Mouse (Mus musculus) forelimb bud, embryonic 11.5 days (tissue): ENCODE measurements around the gene Olfr596.
"Not testable (repeated sequence)": the region's sequence is repeated elsewhere in the genome, so short reads cannot be mapped to it uniquely, and the experiment has no call there.

Experiments
- DNase-seq: peaks from one replicate; pipeline ENCODE4 v3.0.0-alpha.2; 2012; ENCODE audit warnings: low read depth, low spot score

Gene Olfr596

DNA sequence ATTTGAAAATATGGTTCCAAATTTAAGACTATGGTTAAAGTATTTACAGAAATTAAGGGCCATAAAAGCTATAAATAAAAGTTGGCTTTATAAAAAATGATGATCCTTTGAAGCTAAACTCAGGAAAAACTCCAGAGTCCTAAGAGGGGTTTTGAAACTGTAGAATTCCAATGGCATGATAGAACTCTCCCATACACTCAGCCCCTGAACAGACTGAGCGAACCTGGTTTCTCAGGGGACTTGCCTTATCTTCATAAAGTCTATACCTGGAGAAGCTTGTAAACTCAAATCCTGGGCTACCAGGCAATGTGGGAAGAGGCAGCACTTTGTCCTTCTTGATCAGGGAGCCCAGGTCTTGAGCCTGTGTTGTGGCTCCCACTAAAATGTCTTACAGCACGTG is at the start of gene Olfr596:
Olfr596 (plus strand) TSS at position 301 of the 400 bp plus-strand sequence.
- DNase-seq = not testable (repeated sequence)

- DNase-seq = not testable (repeated sequence)
Observed at GRCm38 (mm10) chr7:103316015-103316414, 10.6 kb downstream of the Olfr596 start, which contains the start of gene Olfr597. Gene Olfr597, plus strand, starts transcription at chr7:103316315.

GRCm38 (mm10) chr7:103323268-103323667 is 17.8 kb downstream of the Olfr596 start, which contains the start of gene Olfr598:
Gene Olfr598, plus strand, starts transcription at chr7:103323568.
- no peak for DNase-seq

DNA sequence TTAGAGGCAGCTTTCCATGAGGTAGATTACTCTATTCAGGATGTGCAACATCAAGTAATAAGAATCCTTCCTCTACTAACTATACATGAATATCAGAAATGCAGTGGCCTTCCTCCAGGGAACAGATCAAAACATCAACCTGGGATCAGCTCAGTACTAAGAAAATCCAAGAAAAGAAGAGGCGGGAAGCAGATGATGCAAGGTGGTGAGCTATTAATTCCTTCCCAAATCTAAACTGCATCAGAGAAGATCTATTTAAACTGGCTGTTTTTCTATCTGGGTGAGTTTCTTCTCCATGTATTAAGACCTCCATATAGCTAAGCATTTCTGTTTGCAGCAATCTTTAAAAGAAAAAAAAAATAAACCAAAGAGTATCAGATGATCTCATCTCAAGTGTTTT is 30.2 kb downstream of the Olfr596 start, which contains the start of gene Olfr599:
Olfr599 (plus strand) TSS at position 301 of the 400 bp plus-strand sequence.
- no peak for DNase-seq

DNA sequence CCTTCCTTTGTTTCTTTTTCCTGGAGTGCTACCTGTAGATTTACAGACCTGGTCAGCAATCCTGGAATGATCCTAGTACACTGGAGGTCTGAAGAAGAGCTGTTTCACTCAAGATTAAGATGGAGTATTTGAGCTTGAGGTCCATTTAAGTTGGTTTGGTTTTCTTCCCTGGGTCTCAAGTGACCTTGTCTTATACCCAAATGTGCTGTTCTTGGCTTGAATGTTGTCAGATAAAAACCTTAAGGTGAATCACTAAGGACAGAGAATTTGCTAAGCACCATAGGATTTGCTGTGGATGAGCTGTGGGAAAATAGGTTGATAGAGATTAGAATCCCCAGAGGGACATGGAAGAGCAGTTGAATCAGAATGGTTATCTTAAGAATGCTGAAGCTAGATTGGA is 44.1 kb downstream of the Olfr596 start, which contains the start of gene Olfr600:
Olfr600 (minus strand) TSS at position 101 of the 400 bp plus-strand sequence.
- DNase-seq = no peak
